Mouse (Mus musculus) midbrain, postnatal 0 days (tissue): ENCODE measurements around the gene Rnaseh2b. TPM values are rescaled to one million over a fixed set of nuclear protein-coding genes. Genes with fewer than 3 reads are reported as not detected.

Experiments used
- ATAC-seq: fragments of 200-750 bp; cut with Nextera tagmentation; 2 replicates; pipeline ENCODE4 v1.8.0; 2017; ENCODE audit warnings: moderate number of reproducible peaks, mild to moderate bottlenecking, moderate TSS enrichment, moderate library complexity; ENCODE audit not compliant: low FRiP score
- DNase-seq: peaks from one replicate; pipeline ENCODE4 v3.0.0-alpha.2; 2015; ENCODE audit warnings: low spot score
- H3K27ac ChIP-seq: fragments of 300-500 bp; sonication (generic); 2 replicates; pipeline ENCODE4 v1.5.1; 2014; ENCODE audit warnings: low read depth, mild to moderate bottlenecking, low read length, mixed read lengths
- H3K27me3 ChIP-seq: fragments of 300-500 bp; sonication (generic); 2 replicates; pipeline ENCODE4 v1.6.1; 2014; ENCODE audit warnings: low read length, control low read depth, mixed read lengths; ENCODE audit not compliant: insufficient read depth
- H3K36me3 ChIP-seq: fragments of 300-500 bp; sonication (generic); 2 replicates; pipeline ENCODE4 v1.6.1; 2014; ENCODE audit warnings: low read length, control low read depth, mixed read lengths; ENCODE audit not compliant: insufficient read depth
- H3K4me1 ChIP-seq: fragments of 300-500 bp; sonication (generic); 2 replicates; pipeline ENCODE4 v1.6.1; 2014; ENCODE audit warnings: mild to moderate bottlenecking, control low read depth, antibody characterized with exemption, low read length, mixed read lengths; ENCODE audit not compliant: insufficient read depth
- H3K4me2 ChIP-seq: fragments of 300-500 bp; sonication (generic); 2 replicates; pipeline ENCODE4 v1.6.1; 2014; ENCODE audit warnings: low read depth, mild to moderate bottlenecking, low read length, mixed read lengths; ENCODE audit not compliant: poor library complexity, severe bottlenecking
- H3K4me3 ChIP-seq: fragments of 300-500 bp; sonication (generic); 2 replicates; pipeline ENCODE4 v1.5.1; 2014; ENCODE audit warnings: low read depth, mild to moderate bottlenecking, low read length, moderate library complexity
- H3K9ac ChIP-seq: fragments of 300-500 bp; sonication (generic); replicated peaks from 2 replicates; pipeline ENCODE4 v1.6.1; 2014; ENCODE audit warnings: mild to moderate bottlenecking, low read length, moderate library complexity, mixed read lengths; ENCODE audit not compliant: poor library complexity, severe bottlenecking
- H3K9me3 ChIP-seq: fragments of 300-500 bp; sonication (generic); 2 replicates; pipeline ENCODE4 v1.6.1; 2016; ENCODE audit warnings: low read length, control low read depth
- CTCF ChIP-seq: IDR thresholded peaks from 2 replicates; pipeline ENCODE4 v1.5.1; 2016; ENCODE audit warnings: antibody characterized with exemption, mild to moderate bottlenecking
- WGBS: fragments of 180-500 bp; shearing (Covaris S2); extraction: QIAGEN DNeasy Blood & Tissue Kit; methylation state at CpG from one replicate; pipeline ENCODE4 v1.1.7; 2014; 5-methylcytosine and 5-hydroxymethylcytosine counted together
- polyA plus RNA-seq: library from polyadenylated mRNA; unstranded; fragments of >200 nt; fragmentation: Nextera tagmentation; extraction: Ambion mirVana; gene quantifications from 2 replicates; pipeline ENCODE4 v1.2.1, GENCODE M21; 2015
- total RNA-seq: library from RNA; depleted of rRNA; stranded (reverse); fragments of >200 nt; gene quantifications from 2 replicates; pipeline ENCODE4 v1.2.3, GENCODE M21; 2014

Gene Rnaseh2b
- total and polyA plus RNA-seq, 2 experiments from 2014 or later = 24.1 to 29.8 TPM

GRCm38 (mm10) chr14:62389064-62389728 is 96.8 kb downstream of the Rnaseh2b start:
- no peak overlapping the region for H3K27ac ChIP-seq
- TF ChIP-seq CTCF = no peak
- 15% methylated on average over 6 of the region's 6 CpGs for WGBS
- H3K4me1 ChIP-seq = peaks cover 7% of the 10 kb centered on the region; the same call in 1 of the 2 replicates
- peak overlapping the region; percentile 30 for H3K4me2 ChIP-seq
- ATAC-seq (peak; percentile 67), DNase-seq (peak; percentile 37)
- no peak overlapping the region for H3K4me3 ChIP-seq
- no peaks in the 10 kb centered on the region for H3K36me3 ChIP-seq
- no peaks in the 10 kb centered on the region for H3K27me3 ChIP-seq
- H3K9me3 ChIP-seq = no peaks in the 10 kb centered on the region
- no peak overlapping the region for H3K9ac ChIP-seq

DNA sequence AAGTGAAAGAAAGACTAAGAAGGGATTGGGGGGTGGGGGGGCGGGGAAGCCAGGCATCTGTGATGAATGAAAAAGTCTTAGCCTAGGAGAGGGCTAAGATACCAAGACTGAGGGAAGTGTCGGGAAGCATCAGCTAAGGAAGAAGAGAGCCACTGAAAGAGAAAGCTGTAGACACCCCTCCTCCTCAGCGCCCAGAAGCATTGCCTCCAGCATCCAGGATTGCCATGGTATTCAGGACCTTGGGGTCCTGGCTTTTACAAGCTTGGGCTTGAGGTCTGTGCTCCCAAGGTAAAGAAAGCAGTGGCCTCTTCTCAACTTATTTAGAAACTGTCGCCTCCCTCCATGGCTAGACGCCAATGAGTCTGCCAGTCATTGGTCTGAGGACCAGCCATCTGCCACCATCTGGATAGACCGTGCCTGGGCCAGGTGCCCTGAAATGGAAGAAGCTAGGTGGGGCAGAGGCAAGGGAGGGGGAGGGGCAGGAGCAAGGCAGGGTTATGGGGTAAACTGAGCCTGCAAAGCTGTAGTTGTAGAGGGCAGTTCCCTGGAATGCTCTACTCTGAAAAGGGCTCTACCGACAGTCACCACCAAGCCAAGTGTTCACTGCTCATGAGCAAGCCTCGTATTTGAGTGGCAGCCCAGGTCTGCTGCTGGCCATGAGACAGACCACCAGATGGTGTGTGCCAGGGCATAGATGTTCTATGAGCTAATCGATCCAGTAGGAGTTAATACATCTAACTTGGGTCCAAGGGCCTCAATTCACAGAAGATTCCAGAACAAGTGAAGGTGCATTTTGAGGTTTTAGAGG is 97.5 kb downstream of the Rnaseh2b start:
- DNase-seq (peak; percentile 86), ATAC-seq (peak; percentile 55)
- Histone ChIP-seq H3K36me3 (no peaks in the 10 kb centered on the region), H3K4me3 (no peak overlapping the region), H3K9ac (no peak overlapping the region), H3K27ac (peak overlapping the region; percentile 32; the same call in 1 of the 2 replicates), H3K4me2 (peak overlapping the region; percentile 30), H3K9me3 (no peaks in the 10 kb centered on the region), H3K4me1 (peaks cover 7% of the 10 kb centered on the region; the same call in 1 of the 2 replicates), H3K27me3 (no peaks in the 10 kb centered on the region)
- no peak for TF ChIP-seq CTCF
- WGBS = 66% methylated on average over 9 of the region's 9 CpGs

DNA sequence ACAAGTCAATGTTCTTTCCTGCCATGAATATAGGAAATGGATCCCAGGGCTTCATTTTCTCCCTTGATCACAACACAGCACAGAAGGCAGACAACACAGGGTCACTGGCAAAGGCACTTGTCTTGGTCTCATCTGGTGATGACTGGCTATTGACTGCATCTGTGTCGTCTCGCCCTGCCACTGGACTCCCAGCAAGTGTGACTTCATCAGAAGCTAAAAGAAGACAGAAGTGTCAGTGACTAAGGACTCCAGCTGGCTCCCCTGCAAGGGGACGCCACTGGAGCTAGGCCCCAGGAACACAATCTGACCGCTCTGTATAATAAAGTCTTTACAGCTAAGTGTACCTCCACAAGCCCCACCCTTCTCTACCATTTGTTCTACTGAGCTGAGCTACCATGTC is 100.4 kb downstream of the Rnaseh2b start:
- H3K27me3 ChIP-seq = no peaks in the 10 kb centered on the region
- no peak overlapping the region for H3K4me2 ChIP-seq
- WGBS = 77% methylated on average over 4 of the region's 4 CpGs

GRCm38 (mm10) chr14:62395346-62395745 is 103.0 kb downstream of the Rnaseh2b start:
- ATAC-seq = no peak
- WGBS = 89% methylated on average over 2 of the region's 2 CpGs

More for the DNA sequence above, 100.4 kb downstream of the Rnaseh2b start:
- ATAC-seq (no peak), DNase-seq (no peak)
- Histone ChIP-seq H3K4me1 (peaks cover 7% of the 10 kb centered on the region; the same call in 1 of the 2 replicates), H3K4me3 (no peak overlapping the region), H3K9me3 (no peaks in the 10 kb centered on the region), H3K36me3 (no peaks in the 10 kb centered on the region), H3K9ac (no peak overlapping the region), H3K27ac (no peak overlapping the region)
- TF ChIP-seq CTCF = no peak

GRCm38 (mm10) chr14:62416007-62416741 is 123.8 kb downstream of the Rnaseh2b start:
- ATAC-seq (peak; percentile 82), DNase-seq (peak; percentile 91)
- peak overlapping the region; percentile 55 for H3K27ac ChIP-seq
- no peak overlapping the region for H3K9ac ChIP-seq
- H3K27me3 ChIP-seq = no peaks in the 10 kb centered on the region
- H3K9me3 ChIP-seq = no peaks in the 10 kb centered on the region
- no peak for TF ChIP-seq CTCF
- H3K4me2 ChIP-seq = no peak overlapping the region
- no peak overlapping the region for H3K4me3 ChIP-seq
- WGBS = 20% methylated on average over 7 of the region's 7 CpGs
- H3K36me3 ChIP-seq = no peaks in the 10 kb centered on the region
- no peaks in the 10 kb centered on the region for H3K4me1 ChIP-seq

More at GRCm38 (mm10) chr14:62395346-62395745, 103.0 kb downstream of the Rnaseh2b start:
- Histone ChIP-seq H3K36me3 (no peaks in the 10 kb centered on the region), H3K4me1 (no peaks in the 10 kb centered on the region), H3K27me3 (no peaks in the 10 kb centered on the region), H3K9me3 (no peaks in the 10 kb centered on the region), H3K27ac (no peak overlapping the region), H3K4me3 (no peak overlapping the region), H3K9ac (no peak overlapping the region), H3K4me2 (no peak overlapping the region)
- TF ChIP-seq CTCF = no peak
- DNase-seq = no peak
